Mouse (Mus musculus) 416B (cell line): Measurements from ENCODE around the gene Bbof1.
A peak's percentile ranks its signal among the peaks of the same experiment; 100 is the strongest.

ENCODE experiments used
- DNase-seq: peaks from one replicate; pipeline ENCODE4 v3.0.0; 2011; ENCODE audit warnings: low read depth

Gene Bbof1

DNA sequence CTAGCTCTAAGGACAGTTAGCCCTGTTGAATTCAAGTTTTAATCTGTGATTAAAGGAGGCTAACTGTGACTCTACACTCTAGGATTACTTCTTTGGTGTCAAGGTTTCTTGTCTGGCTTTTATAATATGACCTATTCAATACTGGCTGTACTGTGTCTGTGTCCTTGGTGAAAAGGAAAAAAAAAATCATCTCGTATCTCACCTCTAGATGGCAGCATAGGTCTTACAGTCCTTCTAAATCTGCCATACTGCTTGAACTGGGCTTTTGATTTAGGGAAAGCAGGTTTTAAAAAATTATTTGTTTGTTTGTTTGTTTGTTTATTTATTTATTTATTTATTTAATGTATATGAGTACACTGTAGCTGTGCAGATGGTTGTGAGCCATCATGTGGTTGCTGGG lies 59.8 kb downstream of the Bbof1 start:
- DNase-seq, result peak; percentile 81

DNA sequence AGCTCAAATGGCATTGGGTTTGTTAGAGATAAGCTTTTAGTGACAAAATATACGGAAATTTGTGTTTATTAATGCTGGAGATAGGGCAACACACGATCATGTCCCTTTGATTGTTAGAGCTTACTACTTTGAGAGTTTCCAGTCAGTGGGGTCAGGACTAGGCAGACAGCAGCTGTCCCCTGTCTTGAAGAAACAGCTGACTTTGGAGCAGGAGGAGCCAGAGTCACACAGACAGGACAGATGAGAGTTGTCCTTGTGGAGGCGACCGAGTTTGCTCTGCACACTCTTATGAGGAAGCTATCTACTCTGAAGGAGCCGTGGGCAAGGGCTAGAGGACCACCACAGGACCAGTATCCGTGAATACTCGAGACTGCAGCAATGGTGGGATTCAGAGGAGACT lies 70.1 kb downstream of the Bbof1 start:
- DNase-seq, result no peak

DNA sequence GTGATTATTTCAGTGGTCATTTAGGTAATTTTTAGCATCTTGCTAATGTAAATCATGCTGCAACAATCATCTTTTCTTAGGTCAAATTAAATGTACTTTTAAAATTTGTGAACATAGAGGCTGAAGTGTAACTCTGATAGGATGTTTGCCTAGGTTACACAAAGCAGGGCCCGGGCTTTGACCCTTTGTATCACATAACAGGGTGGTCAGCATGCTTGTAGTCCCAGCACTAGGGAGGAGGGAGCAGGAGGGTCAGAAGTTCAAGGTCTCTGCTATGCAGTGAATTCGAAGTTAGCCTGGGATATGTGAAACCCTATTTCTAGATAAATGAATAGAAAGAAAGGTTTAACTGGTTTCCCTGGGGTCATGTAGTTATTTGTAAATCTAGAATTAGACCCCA lies 72.4 kb downstream of the Bbof1 start:
- DNase-seq, result no peak

DNA sequence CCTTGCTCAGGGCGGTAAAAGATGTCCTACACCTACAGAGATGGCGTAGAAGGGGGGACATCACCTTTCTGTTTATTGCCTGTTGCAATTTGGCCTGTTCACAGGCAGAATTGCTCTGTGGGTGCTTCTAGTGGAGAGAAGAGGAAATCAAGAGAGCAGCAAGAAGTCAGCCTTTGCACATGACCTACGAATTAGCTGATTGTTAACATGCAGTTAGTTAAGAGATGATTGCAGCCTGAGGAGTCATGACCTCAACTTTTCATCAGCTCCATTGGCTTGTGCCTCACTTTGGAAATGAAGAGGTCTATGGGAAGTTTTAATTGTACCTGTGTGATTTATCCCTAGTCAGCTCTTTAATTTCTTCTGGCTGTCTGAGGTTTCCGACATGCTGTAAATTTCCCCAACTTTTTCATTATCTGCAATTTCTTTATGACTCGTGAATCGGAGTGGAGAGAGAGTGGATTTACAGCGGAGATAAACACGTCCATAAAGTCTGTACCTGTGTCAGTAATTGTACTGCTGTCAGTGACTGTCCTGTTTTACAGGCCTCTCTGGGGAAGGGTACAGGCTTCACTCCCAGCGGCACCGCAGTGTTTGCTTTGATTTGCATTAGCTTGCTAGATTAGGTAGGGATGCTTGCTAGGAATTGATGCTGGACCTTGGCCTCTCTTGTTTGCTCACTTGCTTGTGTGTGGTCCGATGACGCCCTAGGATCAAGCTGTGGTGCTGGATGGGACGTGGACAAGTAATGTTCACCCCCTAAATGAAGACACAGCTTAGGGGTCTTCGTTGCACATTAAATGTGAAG lies 74.1 kb downstream of the Bbof1 start:
- no peak for DNase-seq

DNA sequence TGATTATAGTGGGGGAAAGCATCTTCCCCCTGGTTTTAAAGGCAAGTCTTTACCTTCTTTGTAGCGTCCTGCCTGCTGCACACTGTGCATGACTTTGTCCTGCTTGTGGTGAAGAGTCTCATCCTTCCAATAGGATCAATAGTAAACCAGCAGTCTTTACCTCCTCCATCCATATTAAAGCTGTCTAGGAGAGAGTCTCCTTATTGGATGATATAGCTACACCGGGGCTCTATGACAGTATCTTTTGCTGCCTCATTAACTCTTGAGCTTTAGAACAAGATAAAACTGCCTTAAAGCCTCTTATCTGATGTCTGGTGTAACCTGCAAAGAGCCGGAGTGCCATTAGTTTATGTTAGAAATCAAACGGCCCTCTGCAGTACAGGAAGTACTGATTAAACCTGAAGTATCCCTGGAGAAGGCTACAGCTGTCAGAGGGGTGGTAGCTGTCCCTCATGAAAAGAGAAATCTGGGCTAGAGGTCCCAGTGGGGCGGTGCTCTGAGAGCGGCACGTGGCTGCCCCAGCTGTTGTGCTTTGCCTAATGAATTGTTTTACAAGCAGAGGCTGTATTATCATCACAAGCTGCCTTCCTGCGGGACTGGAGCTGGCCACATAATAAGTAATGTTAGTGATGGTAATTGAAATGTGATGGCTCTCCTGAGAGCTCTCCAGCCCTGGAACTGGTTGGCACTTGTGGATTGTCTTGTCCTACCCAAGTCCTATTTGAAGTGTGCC lies 78.6 kb downstream of the Bbof1 start:
- DNase-seq, result no peak
